Mouse (Mus musculus): ENCODE data around the gene Ankrd36.
"Not testable (repeated sequence)": the region's sequence is repeated elsewhere in the genome, so short reads cannot be mapped to it uniquely, and the experiment has no call there.

Gene Ankrd36

GRCm38 (mm10) chr11:5546693-5547092 is 22.8 kb upstream of the Ankrd36 start:
- no peak for DNase-seq (ENCODE audit: low read depth, low spot score)

- DNase-seq (ENCODE audit: low read depth, low spot score) = no peak
Observed at GRCm38 (mm10) chr11:5551430-5551829, 18.1 kb upstream of the Ankrd36 start.

GRCm38 (mm10) chr11:5551931-5552330 is 17.6 kb upstream of the Ankrd36 start:
- DNase-seq (ENCODE audit: low read depth, low spot score) = no peak

- DNase-seq (ENCODE audit: low read depth, low spot score) = no peak
Observed at GRCm38 (mm10) chr11:5560273-5560672, 9.2 kb upstream of the Ankrd36 start.

- no peak for DNase-seq (ENCODE audit: low read depth, low spot score)
Observed at GRCm38 (mm10) chr11:5562625-5563268, 6.7 kb upstream of the Ankrd36 start.

GRCm38 (mm10) chr11:5563898-5564297 is 5.6 kb upstream of the Ankrd36 start:
- no peak for DNase-seq (ENCODE audit: low read depth, low spot score)

GRCm38 (mm10) chr11:5565596-5565995 is 3.9 kb upstream of the Ankrd36 start:
- no peak for DNase-seq (ENCODE audit: low read depth, low spot score)

- DNase-seq (ENCODE audit: low read depth, low spot score) = no peak
Observed at GRCm38 (mm10) chr11:5566506-5566905, 3.0 kb upstream of the Ankrd36 start.

GRCm38 (mm10) chr11:5567654-5568053 is 1.8 kb upstream of the Ankrd36 start:
- DNase-seq (ENCODE audit: low read depth, low spot score) = no peak

- DNase-seq (ENCODE audit: low read depth, low spot score) = no peak
Observed at GRCm38 (mm10) chr11:5568082-5568481, 1.4 kb upstream of the Ankrd36 start.

GRCm38 (mm10) chr11:5571856-5572255 is 2.4 kb downstream of the Ankrd36 start:
- DNase-seq (ENCODE audit: low read depth, low spot score) = no peak

GRCm38 (mm10) chr11:5573821-5574220 is 4.3 kb downstream of the Ankrd36 start:
- DNase-seq (ENCODE audit: low read depth, low spot score) = no peak

- peak; percentile 35 for DNase-seq (ENCODE audit: low read depth, low spot score)
Observed at GRCm38 (mm10) chr11:5575046-5575445, 5.6 kb downstream of the Ankrd36 start.

- no peak for DNase-seq (ENCODE audit: low read depth, low spot score)
Observed at GRCm38 (mm10) chr11:5592336-5592735, 22.9 kb downstream of the Ankrd36 start.

GRCm38 (mm10) chr11:5595381-5595791 is 25.9 kb downstream of the Ankrd36 start:
- no peak for DNase-seq (ENCODE audit: low read depth, low spot score)

GRCm38 (mm10) chr11:5595792-5596191 is 26.3 kb downstream of the Ankrd36 start:
- no peak for DNase-seq (ENCODE audit: low read depth, low spot score)

- no peak for DNase-seq (ENCODE audit: low read depth, low spot score)
Observed at GRCm38 (mm10) chr11:5596756-5597155, 27.3 kb downstream of the Ankrd36 start.

- DNase-seq (ENCODE audit: low read depth, low spot score) = no peak
Observed at GRCm38 (mm10) chr11:5605421-5605820, 35.9 kb downstream of the Ankrd36 start.

- DNase-seq (ENCODE audit: low read depth, low spot score) = not testable (repeated sequence)
Observed at GRCm38 (mm10) chr11:5611918-5612317, 42.4 kb downstream of the Ankrd36 start.

- DNase-seq (ENCODE audit: low read depth, low spot score) = no peak
Observed at GRCm38 (mm10) chr11:5614453-5614852, 45.0 kb downstream of the Ankrd36 start.

- no peak for DNase-seq (ENCODE audit: low read depth, low spot score)
Observed at GRCm38 (mm10) chr11:5625101-5625500, 55.6 kb downstream of the Ankrd36 start.

- DNase-seq (ENCODE audit: low read depth, low spot score) = peak; percentile 89
Observed at GRCm38 (mm10) chr11:5629033-5629432, 59.5 kb downstream of the Ankrd36 start.

GRCm38 (mm10) chr11:5643085-5643484 is 73.6 kb downstream of the Ankrd36 start:
- peak; percentile 22 for DNase-seq (ENCODE audit: low read depth, low spot score)

- DNase-seq (ENCODE audit: low read depth, low spot score) = peak; percentile 56
Observed at GRCm38 (mm10) chr11:5650321-5650720, 80.8 kb downstream of the Ankrd36 start.
